Mouse (Mus musculus): ENCODE results near the gene Cd5. TPM values are rescaled to one million over a fixed set of nuclear protein-coding genes. Genes with fewer than 3 reads are reported as not detected.

Cd5 gene
- polyA plus RNA-seq, 2 experiments, result 0.16 to 0.23 TPM

DNA sequence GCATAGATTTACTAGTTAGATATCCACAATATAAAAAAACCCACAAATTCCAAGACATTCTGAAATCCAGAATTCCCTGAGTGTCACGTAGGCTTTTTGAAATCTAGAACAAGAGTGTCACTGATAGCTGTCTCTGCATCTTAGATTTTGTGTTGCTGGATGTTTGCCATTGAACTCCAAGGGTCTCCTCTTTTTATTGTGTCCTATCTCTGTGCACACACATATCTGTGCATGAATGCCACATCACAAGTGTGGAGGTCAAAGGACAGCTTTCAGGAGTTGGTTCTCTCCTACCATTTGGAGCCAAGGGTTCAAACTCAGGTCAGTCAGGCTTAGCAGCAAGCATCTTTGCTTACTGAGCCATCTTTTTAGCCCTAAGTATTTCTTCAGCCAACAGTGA is 30.9 kb downstream of the Cd5 start:
- 96% methylated on average over 1 of the region's 1 CpGs for WGBS
- no peak overlapping the region for H3K27ac ChIP-seq (replicated peaks; ENCODE audit: low read depth, low read length)
- H3K4me1 ChIP-seq (ENCODE audit: control insufficient read depth, insufficient read depth, low read length), result peaks cover 15% of the 10 kb centered on the region
- H3K9me3 ChIP-seq (ENCODE audit: control insufficient read depth, low read length), result no peaks in the 10 kb centered on the region
- DNase-seq (ENCODE audit: low spot score) (no peak), ATAC-seq (ENCODE audit: low FRiP score, low read depth) (no peak)
- TF ChIP-seq POLR2A (IDR thresholded peaks at IDR 0.05; ENCODE audit: borderline replicate concordance, extremely low read depth, insufficient read depth, insufficient read length), result no peak
- H3K9ac ChIP-seq (ENCODE audit: low read depth, low read length, severe bottlenecking), result no peak overlapping the region
- H3K36me3 ChIP-seq (ENCODE audit: control insufficient read depth, insufficient read depth, low read length), result peaks cover 45% of the 10 kb centered on the region
- H3K4me2 ChIP-seq (replicated peaks; ENCODE audit: low read depth, low read length, severe bottlenecking), result no peak overlapping the region
- no peak overlapping the region for H3K4me3 ChIP-seq (replicated peaks; ENCODE audit: low read length)
- no peaks in the 10 kb centered on the region for H3K27me3 ChIP-seq (ENCODE audit: control insufficient read depth, insufficient read depth, low read length)

- no peak for TF ChIP-seq POLR2A (IDR thresholded peaks at IDR 0.05; ENCODE audit: borderline replicate concordance, extremely low read depth, insufficient read depth, insufficient read length)
- whole genome bisulfite sequencing, result 80% methylated on average over 13 of the region's 13 CpGs
- ATAC-seq (ENCODE audit: low FRiP score, low read depth) (no peak), DNase-seq (ENCODE audit: low spot score) (no peak)
- Histone ChIP-seq H3K4me1 (ENCODE audit: control insufficient read depth, insufficient read depth, low read length) (peaks cover 15% of the 10 kb centered on the region), H3K27me3 (ENCODE audit: control insufficient read depth, insufficient read depth, low read length) (no peaks in the 10 kb centered on the region), H3K36me3 (ENCODE audit: control insufficient read depth, insufficient read depth, low read length) (peaks cover 39% of the 10 kb centered on the region), H3K27ac (replicated peaks; ENCODE audit: low read depth, low read length) (no peak overlapping the region), H3K4me3 (replicated peaks; ENCODE audit: low read length) (no peak overlapping the region), H3K9ac (ENCODE audit: low read depth, low read length, severe bottlenecking) (no peak overlapping the region), H3K9me3 (ENCODE audit: control insufficient read depth, low read length) (no peaks in the 10 kb centered on the region), H3K4me2 (replicated peaks; ENCODE audit: low read depth, low read length, severe bottlenecking) (no peak overlapping the region)
These were observed 31.5 kb downstream of the Cd5 start for GRCm38 (mm10) chr19:10707087-10707875.

GRCm38 (mm10) chr19:10703470-10703869 is 35.3 kb downstream of the Cd5 start:
- Histone ChIP-seq H3K9me3 (ENCODE audit: control insufficient read depth, low read length) (no peaks in the 10 kb centered on the region), H3K4me2 (replicated peaks; ENCODE audit: low read depth, low read length, severe bottlenecking) (no peak overlapping the region), H3K4me3 (replicated peaks; ENCODE audit: low read length) (no peak overlapping the region), H3K36me3 (ENCODE audit: control insufficient read depth, insufficient read depth, low read length) (peaks cover 17% of the 10 kb centered on the region), H3K4me1 (ENCODE audit: control insufficient read depth, insufficient read depth, low read length) (peaks cover 6% of the 10 kb centered on the region), H3K9ac (ENCODE audit: low read depth, low read length, severe bottlenecking) (no peak overlapping the region), H3K27me3 (ENCODE audit: control insufficient read depth, insufficient read depth, low read length) (no peaks in the 10 kb centered on the region), H3K27ac (replicated peaks; ENCODE audit: low read depth, low read length) (no peak overlapping the region)
- ATAC-seq (ENCODE audit: low FRiP score, low read depth), result no peak
- no peak for DNase-seq (ENCODE audit: low spot score)
- 90% methylated on average over 8 of the region's 8 CpGs for WGBS
- no peak for TF ChIP-seq POLR2A (IDR thresholded peaks at IDR 0.05; ENCODE audit: borderline replicate concordance, extremely low read depth, insufficient read depth, insufficient read length)

DNA sequence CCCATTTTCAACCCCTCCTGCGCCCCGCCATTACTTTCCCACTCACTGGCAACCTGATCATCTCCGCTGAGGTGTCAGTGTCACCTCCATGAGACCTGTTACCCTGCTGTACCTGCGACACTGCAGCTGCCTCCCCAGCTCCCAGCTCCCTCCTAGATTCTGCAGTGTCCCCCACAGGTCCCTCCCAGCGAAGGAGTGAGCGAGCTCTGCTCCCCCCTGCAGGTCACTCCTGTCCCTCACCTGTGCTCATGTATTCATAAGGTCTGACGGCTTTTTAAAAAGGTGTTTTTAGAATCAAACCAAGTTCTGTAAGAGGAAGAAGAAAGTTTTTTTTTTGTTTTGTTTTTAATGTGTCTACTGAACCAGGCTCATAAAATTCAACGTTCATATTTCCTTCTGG is 36.7 kb downstream of the Cd5 start:
- ATAC-seq (ENCODE audit: low FRiP score, low read depth) (no peak), DNase-seq (ENCODE audit: low spot score) (no peak)
- Histone ChIP-seq H3K4me2 (replicated peaks; ENCODE audit: low read depth, low read length, severe bottlenecking) (no peak overlapping the region), H3K9me3 (ENCODE audit: control insufficient read depth, low read length) (no peaks in the 10 kb centered on the region), H3K27me3 (ENCODE audit: control insufficient read depth, insufficient read depth, low read length) (no peaks in the 10 kb centered on the region), H3K4me1 (ENCODE audit: control insufficient read depth, insufficient read depth, low read length) (peaks cover 11% of the 10 kb centered on the region), H3K36me3 (ENCODE audit: control insufficient read depth, insufficient read depth, low read length) (peaks cover 10% of the 10 kb centered on the region), H3K9ac (ENCODE audit: low read depth, low read length, severe bottlenecking) (no peak overlapping the region), H3K27ac (replicated peaks; ENCODE audit: low read depth, low read length) (no peak overlapping the region), H3K4me3 (replicated peaks; ENCODE audit: low read length) (no peak overlapping the region)
- no peak for TF ChIP-seq POLR2A (IDR thresholded peaks at IDR 0.05; ENCODE audit: borderline replicate concordance, extremely low read depth, insufficient read depth, insufficient read length)
- WGBS, result 65% methylated on average over 8 of the region's 8 CpGs

- 79% methylated on average over 6 of the region's 6 CpGs for WGBS
- Histone ChIP-seq H3K4me3 (replicated peaks; ENCODE audit: low read length) (no peak overlapping the region), H3K9me3 (ENCODE audit: control insufficient read depth, low read length) (no peaks in the 10 kb centered on the region)
These were observed 37.6 kb downstream of the Cd5 start for GRCm38 (mm10) chr19:10701013-10701726.

More at GRCm38 (mm10) chr19:10701013-10701726, 37.6 kb downstream of the Cd5 start:
- Histone ChIP-seq H3K9ac (ENCODE audit: low read depth, low read length, severe bottlenecking) (no peak overlapping the region), H3K27me3 (ENCODE audit: control insufficient read depth, insufficient read depth, low read length) (no peaks in the 10 kb centered on the region), H3K4me2 (replicated peaks; ENCODE audit: low read depth, low read length, severe bottlenecking) (no peak overlapping the region), H3K4me1 (ENCODE audit: control insufficient read depth, insufficient read depth, low read length) (peaks cover 15% of the 10 kb centered on the region), H3K36me3 (ENCODE audit: control insufficient read depth, insufficient read depth, low read length) (peaks cover 3% of the 10 kb centered on the region; the same call in 1 of the 2 replicates), H3K27ac (replicated peaks; ENCODE audit: low read depth, low read length) (no peak overlapping the region)
- ATAC-seq (ENCODE audit: low FRiP score, low read depth) (no peak), DNase-seq (ENCODE audit: low spot score) (no peak)
- no peak for TF ChIP-seq POLR2A (IDR thresholded peaks at IDR 0.05; ENCODE audit: borderline replicate concordance, extremely low read depth, insufficient read depth, insufficient read length)

Measured in limb, embryonic 14.5 days (tissue).